Mouse (Mus musculus) spleen, adult 12 weeks (tissue): ENCODE data around the gene Nppb.

Experiments used
- DNase-seq: peaks from one replicate; pipeline ENCODE4 v3.0.0; 2022; ENCODE audit warnings: low spot score

Gene Nppb

GRCm38 (mm10) chr4:147977726-147978125 lies 7.9 kb upstream of the Nppb start:
- no peak for DNase-seq

- no peak for DNase-seq
Observed at GRCm38 (mm10) chr4:147978391-147978790, 7.2 kb upstream of the Nppb start.

GRCm38 (mm10) chr4:147979441-147979860 lies 6.1 kb upstream of the Nppb start:
- no peak for DNase-seq

GRCm38 (mm10) chr4:147993571-147994095 lies 8.0 kb downstream of the Nppb start:
- DNase-seq = no peak

GRCm38 (mm10) chr4:147995311-147995710 lies 9.7 kb downstream of the Nppb start:
- no peak for DNase-seq

GRCm38 (mm10) chr4:148000202-148000772 lies 14.7 kb downstream of the Nppb start, which contains the start of gene Nppa:
Nppa (plus strand) TSS chr4:148000722.
- DNase-seq = no peak

GRCm38 (mm10) chr4:148001013-148001789 lies 15.6 kb downstream of the Nppb start:
- DNase-seq = no peak

GRCm38 (mm10) chr4:148001866-148002265 lies 16.3 kb downstream of the Nppb start:
- DNase-seq = no peak

- DNase-seq = no peak
Observed at GRCm38 (mm10) chr4:148004361-148004760, 18.8 kb downstream of the Nppb start.

GRCm38 (mm10) chr4:148008412-148008811 lies 22.8 kb downstream of the Nppb start:
- DNase-seq = no peak

- no peak for DNase-seq
Observed at GRCm38 (mm10) chr4:148009641-148010040, 24.1 kb downstream of the Nppb start.

GRCm38 (mm10) chr4:148011332-148011731 lies 25.7 kb downstream of the Nppb start:
- no peak for DNase-seq

GRCm38 (mm10) chr4:148012216-148012615 lies 26.6 kb downstream of the Nppb start:
- no peak for DNase-seq

- no peak for DNase-seq
Observed at GRCm38 (mm10) chr4:148015418-148015817, 29.8 kb downstream of the Nppb start.

- no peak for DNase-seq
Observed at GRCm38 (mm10) chr4:148016981-148017380, 31.4 kb downstream of the Nppb start.

GRCm38 (mm10) chr4:148018410-148018809 lies 32.8 kb downstream of the Nppb start:
- no peak for DNase-seq

- DNase-seq = no peak
Observed at GRCm38 (mm10) chr4:148024003-148024402, 38.4 kb downstream of the Nppb start.

GRCm38 (mm10) chr4:148029297-148029696 lies 43.7 kb downstream of the Nppb start:
- DNase-seq = no peak

GRCm38 (mm10) chr4:148030506-148030905 lies 44.9 kb downstream of the Nppb start:
- no peak for DNase-seq

- DNase-seq = no peak
Observed at GRCm38 (mm10) chr4:148033858-148034410, 48.3 kb downstream of the Nppb start.

GRCm38 (mm10) chr4:148035440-148035839 lies 49.9 kb downstream of the Nppb start:
- no peak for DNase-seq
